Mouse (Mus musculus) cerebellum, adult 2 months (tissue): Measurements from ENCODE around the gene Gpr4. TPM values are rescaled to one million over a fixed set of nuclear protein-coding genes. Genes with fewer than 3 reads are reported as not detected.

Experiments
- DNase-seq, 2 experiments: peaks; one replicate each; pipeline ENCODE4 v3.0.0; 2021
- H3K27ac ChIP-seq: fragments of 200-500 bp; 2 replicates; pipeline ENCODE4 v1.5.1; 2012; ENCODE audit warnings: low read length, control low read depth, inconsistent platforms; ENCODE audit not compliant: insufficient read depth
- H3K27me3 ChIP-seq: fragments of 200-500 bp; 2 replicates; pipeline ENCODE4 v1.6.1; 2012; ENCODE audit warnings: inconsistent platforms, mild to moderate bottlenecking, low read length, moderate library complexity; ENCODE audit not compliant: control insufficient read depth, insufficient read depth
- H3K4me1 ChIP-seq: fragments of 200-500 bp; 2 replicates; pipeline ENCODE4 v1.6.1; 2011; ENCODE audit warnings: low read length; ENCODE audit not compliant: control insufficient read depth, insufficient read depth
- H3K4me3 ChIP-seq: fragments of 200-500 bp; replicated peaks from 2 replicates; pipeline ENCODE3; 2011; ENCODE audit warnings: mild to moderate bottlenecking, low read depth, low read length, control low read depth; ENCODE audit not compliant: insufficient read depth
- CTCF ChIP-seq: fragments of 200-500 bp; IDR thresholded peaks from 2 replicates; pipeline ENCODE4 v1.5.1; 2011; ENCODE audit warnings: low read depth, mild to moderate bottlenecking, control low read depth, low read length, moderate library complexity, borderline replicate concordance; ENCODE audit not compliant: insufficient read depth
- POLR2A ChIP-seq: fragments of 200-500 bp; IDR thresholded peaks from 2 replicates; pipeline ENCODE4 v1.6.1; 2011; ENCODE audit warnings: low read length, control low read depth, borderline replicate concordance; ENCODE audit not compliant: insufficient read depth
- WGBS: fragments of 180-500 bp; shearing (Covaris S2); methylation state at CpG from one replicate; pipeline ENCODE4 v1.1.7; 2018; 5-methylcytosine and 5-hydroxymethylcytosine counted together
- polyA plus RNA-seq: library from polyadenylated mRNA; depleted of rRNA; stranded (reverse); fragments of >200 nt; gene quantifications from 2 replicates; pipeline ENCODE4 v1.2.3, GENCODE M21; 2012

Gpr4 gene
- polyA plus RNA-seq, 1 experiment, result 5.1 TPM

DNA sequence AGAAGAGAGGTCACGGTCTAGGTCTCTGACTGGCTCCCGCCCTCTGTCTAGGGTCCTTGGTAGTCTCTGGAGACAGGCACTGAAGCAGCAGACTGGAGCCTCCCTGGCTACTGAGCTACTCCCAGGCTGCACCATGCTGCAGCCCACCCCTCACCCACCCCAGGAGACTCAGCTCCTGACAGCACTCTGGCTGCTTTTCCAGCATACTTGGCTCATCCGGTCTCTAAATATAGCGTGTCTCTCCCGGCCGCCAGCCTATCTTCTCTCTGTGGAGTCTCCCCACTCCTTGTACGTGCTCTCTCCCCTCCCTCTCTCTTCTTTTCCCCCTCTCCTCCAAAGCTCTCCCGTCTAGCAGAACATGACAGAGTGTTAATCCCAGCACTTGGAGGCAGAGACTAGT, 42.2 kb upstream of the Gpr4 start:
- H3K4me3 ChIP-seq, result no peak overlapping the region
- no peak for TF ChIP-seq POLR2A
- TF ChIP-seq CTCF, result no peak
- DNase-seq, result no peak
- H3K27me3 ChIP-seq, result no peaks in the 10 kb centered on the region
- no peak overlapping the region for H3K27ac ChIP-seq
- 28% methylated on average over 8 of the region's 8 CpGs for WGBS
- peaks cover 11% of the 10 kb centered on the region for H3K4me1 ChIP-seq

DNA sequence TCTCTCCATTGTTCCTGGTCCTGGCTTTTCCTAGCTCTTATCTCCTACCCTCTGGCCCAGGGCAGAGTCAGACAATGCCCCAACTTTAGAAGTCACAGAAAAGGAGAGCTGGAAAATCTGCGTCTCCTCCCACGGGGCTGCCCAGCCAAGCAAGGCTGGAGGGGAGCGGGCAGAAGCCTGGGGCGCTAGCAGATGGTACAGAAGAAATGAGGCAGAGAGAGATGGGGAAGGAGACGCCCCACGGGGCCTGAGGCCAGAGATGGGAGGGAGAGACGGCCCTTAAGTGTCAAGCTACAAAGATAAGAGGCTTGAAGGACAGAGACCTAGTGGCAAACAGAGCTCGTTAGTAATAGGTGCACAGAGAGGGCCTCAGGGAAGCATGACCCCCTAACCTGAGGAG, 40.5 kb upstream of the Gpr4 start:
- Histone ChIP-seq H3K27me3 (no peaks in the 10 kb centered on the region), H3K4me3 (no peak overlapping the region), H3K4me1 (peaks cover 11% of the 10 kb centered on the region), H3K27ac (peak overlapping the region; percentile 20; the same call in 1 of the 2 replicates)
- DNase-seq, result peak; percentile 58 to 61
- 10% methylated on average over 8 of the region's 8 CpGs for WGBS
- TF ChIP-seq POLR2A (no peak), CTCF (no peak)

DNA sequence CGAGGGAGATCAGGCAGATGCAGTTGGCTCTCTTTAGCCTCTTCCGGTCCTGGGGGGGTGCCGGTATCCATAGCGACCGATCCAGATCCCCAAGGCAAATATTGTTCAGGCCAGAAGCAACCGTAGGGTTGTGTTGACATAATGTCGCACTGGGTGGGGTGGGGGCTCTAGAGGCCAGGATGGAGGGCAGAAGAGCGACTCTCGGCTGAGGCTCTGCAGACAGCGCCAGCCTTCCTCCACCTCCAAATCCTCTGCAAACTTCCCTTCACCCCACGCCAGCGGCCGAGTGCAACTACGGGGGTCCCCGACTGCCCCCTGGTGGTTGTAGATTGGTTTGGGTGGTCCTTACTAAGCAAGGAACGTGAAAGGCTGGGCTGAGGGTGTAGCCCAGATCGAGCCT, 39.5 kb upstream of the Gpr4 start:
- peak; percentile 56 to 64 for DNase-seq
- H3K4me1 ChIP-seq, result peaks cover 11% of the 10 kb centered on the region
- 20% methylated on average over 17 of the region's 17 CpGs for WGBS
- H3K4me3 ChIP-seq, result no peak overlapping the region
- no peak overlapping the region for H3K27ac ChIP-seq
- TF ChIP-seq POLR2A (no peak), CTCF (peak; percentile 58)
- H3K27me3 ChIP-seq, result no peaks in the 10 kb centered on the region

DNA sequence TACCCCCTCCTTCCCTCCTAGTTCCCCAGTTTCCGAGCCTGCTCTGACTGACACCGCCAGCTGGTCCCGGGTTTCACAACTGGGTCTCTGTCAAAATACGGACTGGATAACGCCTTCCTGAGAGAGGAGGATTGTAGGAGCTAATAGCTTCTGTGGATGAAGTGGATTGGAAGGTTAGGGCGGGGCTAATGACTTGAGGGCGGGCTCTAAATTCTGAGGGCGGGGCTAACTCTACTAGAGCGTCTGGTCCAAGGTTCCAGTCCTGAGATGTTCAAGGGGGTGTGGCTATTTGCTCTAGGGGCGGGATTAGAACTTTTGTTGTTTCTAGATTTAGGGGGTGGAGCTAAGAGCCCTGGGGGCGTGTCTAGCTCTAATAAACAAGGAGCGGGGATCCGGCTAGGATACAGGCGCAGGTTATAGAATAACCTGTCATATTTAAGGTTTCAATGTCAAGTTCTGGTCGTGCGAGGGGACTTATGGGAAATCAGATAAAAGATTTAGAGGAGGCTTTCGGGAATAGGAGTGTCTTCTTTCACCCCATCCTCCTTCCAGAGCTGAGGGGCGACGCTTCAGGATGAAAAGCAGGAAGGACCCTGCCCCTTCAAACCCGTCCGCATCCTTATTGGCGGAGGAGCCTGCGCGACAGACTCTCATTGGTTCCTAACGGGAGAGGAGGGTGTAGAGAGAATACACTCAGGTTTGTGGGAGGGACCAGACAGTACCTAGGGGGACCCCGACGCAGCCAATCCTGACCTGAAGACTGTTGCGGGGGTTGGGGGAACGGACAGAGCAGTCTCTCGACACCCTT, 36.4 kb upstream of the Gpr4 start, which contains the start of gene Eml2:
TSS of gene Eml2 (plus strand) at position 714 of the 808 bp plus-strand sequence.
- Histone ChIP-seq H3K4me3 (peak within 1 kb of the TSS; percentile 97), H3K27me3 (no peaks in the 10 kb centered on the region), H3K4me1 (peaks cover 8% of the 10 kb centered on the region), H3K27ac (peak within 1 kb of the TSS; percentile 8; the same call in 1 of the 2 replicates)
- DNase-seq, result peak; percentile 75 to 86
- 2% methylated on average over 30 of the region's 30 CpGs for WGBS
- 0 out of 2 replicates have a peak, but pooled peaks have one; percentile 18 for TF ChIP-seq POLR2A
- TF ChIP-seq CTCF, result no peak

DNA sequence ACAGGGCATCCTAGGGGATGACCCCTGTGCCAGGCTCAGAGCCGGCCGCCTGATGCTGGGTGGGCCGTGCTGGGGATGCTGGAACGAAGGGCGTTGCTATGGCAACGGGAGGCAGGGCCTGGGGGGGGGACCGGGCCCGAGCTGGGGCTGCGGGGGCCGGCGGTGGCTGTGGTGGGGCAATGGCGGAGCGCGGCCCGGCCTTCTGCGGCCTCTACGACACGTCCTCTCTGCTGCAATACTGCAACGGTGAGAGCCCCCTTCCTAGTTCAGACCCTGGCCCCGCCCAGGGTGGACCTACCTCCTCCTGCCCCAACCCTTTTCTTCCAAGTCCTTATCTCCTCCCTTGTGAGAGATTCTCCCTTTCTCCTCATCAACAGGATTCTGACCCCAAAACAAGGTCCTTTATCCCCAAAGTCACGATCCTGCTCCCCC, 35.8 kb upstream of the Gpr4 start:
- Histone ChIP-seq H3K27ac (peak overlapping the region; percentile 8; the same call in 1 of the 2 replicates), H3K27me3 (no peaks in the 10 kb centered on the region), H3K4me3 (peak overlapping the region; percentile 97), H3K4me1 (peaks cover 8% of the 10 kb centered on the region)
- no peak for TF ChIP-seq POLR2A
- TF ChIP-seq CTCF, result no peak
- WGBS, result under 1% methylated on average over 12 of the region's 21 CpGs
- peak in 1 of 2 experiments; percentile 88 for DNase-seq

DNA sequence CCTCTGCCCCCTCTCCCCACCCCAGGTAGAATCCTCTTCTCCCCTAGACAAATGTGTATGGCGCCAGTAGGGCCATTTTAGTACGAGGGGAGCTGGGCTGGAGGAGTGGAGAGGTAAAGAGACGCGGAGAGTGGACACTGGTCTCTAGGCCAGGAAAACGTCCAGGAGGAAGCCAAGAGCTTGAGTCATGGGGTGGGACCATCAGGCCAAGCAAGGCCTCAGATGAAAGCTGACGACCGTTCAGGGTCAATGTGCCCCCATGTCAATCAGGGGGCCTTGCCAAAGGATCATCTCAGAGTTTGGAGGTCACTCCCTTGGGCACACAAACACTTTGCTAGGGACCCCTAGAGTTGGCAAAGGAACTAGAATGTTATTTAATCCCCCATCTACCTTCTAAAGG, 35.1 kb upstream of the Gpr4 start:
- peak overlapping the region; percentile 97 for H3K4me3 ChIP-seq
- WGBS, result 34% methylated on average over 7 of the region's 7 CpGs
- peak; percentile 32 to 47 for DNase-seq
- H3K27me3 ChIP-seq, result no peaks in the 10 kb centered on the region
- peaks cover under 1% of the 10 kb centered on the region; the same call in 1 of the 2 replicates for H3K4me1 ChIP-seq
- no peak for TF ChIP-seq POLR2A
- no peak for TF ChIP-seq CTCF
- H3K27ac ChIP-seq, result peak overlapping the region; percentile 8; the same call in 1 of the 2 replicates

DNA sequence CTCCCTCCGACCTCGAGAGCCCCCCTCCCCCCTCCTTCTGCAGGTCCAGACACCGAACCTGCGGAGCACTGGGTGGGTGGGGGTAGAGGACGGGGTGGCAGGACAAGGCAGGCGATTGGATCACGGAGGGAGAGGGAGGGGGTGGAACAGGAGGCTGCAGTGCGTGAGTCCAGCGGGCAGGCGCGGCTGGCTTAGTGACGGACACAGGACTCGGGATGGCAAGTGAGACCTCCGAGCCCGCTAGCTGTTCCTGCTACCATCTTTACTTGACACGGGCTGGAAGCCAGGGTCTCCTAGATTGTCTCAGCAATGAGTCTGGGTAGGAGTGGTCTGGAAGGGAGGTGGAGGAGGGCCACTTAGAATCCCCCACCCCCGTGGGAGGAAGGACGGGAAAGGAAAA, 34.3 kb upstream of the Gpr4 start:
- WGBS, result 17% methylated on average over 18 of the region's 18 CpGs
- peak overlapping the region; percentile 97 for H3K4me3 ChIP-seq

DNA sequence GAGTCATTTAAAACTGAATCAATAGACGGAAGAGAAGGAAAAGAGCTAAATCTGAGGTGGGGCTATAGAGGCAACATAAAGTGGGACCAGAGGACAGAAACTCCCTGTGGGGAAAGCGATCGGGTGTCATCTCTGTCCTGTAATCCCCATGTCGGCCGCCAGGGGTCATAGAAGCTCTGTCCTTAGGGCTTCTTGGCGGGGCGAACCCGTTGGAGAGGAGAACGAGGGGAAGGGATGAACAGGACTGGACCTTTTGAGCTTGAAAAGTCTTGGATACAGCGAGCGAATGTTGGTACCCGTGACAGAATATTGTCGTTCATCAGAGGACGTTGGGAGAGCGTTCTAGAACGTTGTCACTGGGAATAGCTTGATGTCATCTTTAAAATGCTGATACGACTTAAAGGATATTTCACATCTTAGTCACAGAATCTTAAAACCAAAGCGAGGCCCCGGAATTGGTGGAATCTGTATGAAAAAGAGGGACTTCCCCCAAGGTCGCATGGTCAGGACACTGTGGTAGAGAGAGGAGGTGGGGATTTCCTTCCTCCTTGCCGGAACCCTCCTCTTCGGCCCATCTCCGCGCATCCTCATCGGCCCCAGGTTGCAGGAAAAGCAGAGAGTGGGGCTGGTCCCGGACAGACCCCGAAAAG, 33.8 kb upstream of the Gpr4 start:
- peak overlapping the region; percentile 97 for H3K4me3 ChIP-seq
- peak; percentile 82 for TF ChIP-seq CTCF
- no peak for TF ChIP-seq POLR2A
- H3K4me1 ChIP-seq, result no peaks in the 10 kb centered on the region
- 8% methylated on average over 27 of the region's 27 CpGs for WGBS
- DNase-seq, result peak; percentile 77 to 89
- no peaks in the 10 kb centered on the region for H3K27me3 ChIP-seq
- H3K27ac ChIP-seq, result no peak overlapping the region

More for the DNA sequence above, 34.3 kb upstream of the Gpr4 start:
- no peak overlapping the region for H3K27ac ChIP-seq
- no peaks in the 10 kb centered on the region for H3K27me3 ChIP-seq
- no peaks in the 10 kb centered on the region for H3K4me1 ChIP-seq
- TF ChIP-seq CTCF, result no peak
- peak; percentile 55 to 56 for DNase-seq
